Mouse (Mus musculus) gastrocnemius, adult 8-10 months (tissue): ENCODE data around the gene Irx4. TPM values are rescaled to one million over a fixed set of nuclear protein-coding genes. Genes with fewer than 3 reads are reported as not detected.

Experiments used
- DNase-seq, 2 experiments: peaks; one replicate each; pipeline ENCODE4 v3.0.0; 2022; ENCODE audit warnings: low spot score in 2 of 2
- total RNA-seq, 4 experiments: library from RNA; stranded (reverse); gene quantifications; 2 replicates each; pipeline ENCODE4 v1.2.4; 2022

The Irx4 gene
- total RNA-seq, 4 experiments from 2014 or later, result not detected

GRCm38 (mm10) chr13:73269891-73270290 lies 9.6 kb downstream of the Irx4 start:
- no peak for DNase-seq

- no peak for DNase-seq
Observed at GRCm38 (mm10) chr13:73270451-73271081, 10.3 kb downstream of the Irx4 start.

DNA sequence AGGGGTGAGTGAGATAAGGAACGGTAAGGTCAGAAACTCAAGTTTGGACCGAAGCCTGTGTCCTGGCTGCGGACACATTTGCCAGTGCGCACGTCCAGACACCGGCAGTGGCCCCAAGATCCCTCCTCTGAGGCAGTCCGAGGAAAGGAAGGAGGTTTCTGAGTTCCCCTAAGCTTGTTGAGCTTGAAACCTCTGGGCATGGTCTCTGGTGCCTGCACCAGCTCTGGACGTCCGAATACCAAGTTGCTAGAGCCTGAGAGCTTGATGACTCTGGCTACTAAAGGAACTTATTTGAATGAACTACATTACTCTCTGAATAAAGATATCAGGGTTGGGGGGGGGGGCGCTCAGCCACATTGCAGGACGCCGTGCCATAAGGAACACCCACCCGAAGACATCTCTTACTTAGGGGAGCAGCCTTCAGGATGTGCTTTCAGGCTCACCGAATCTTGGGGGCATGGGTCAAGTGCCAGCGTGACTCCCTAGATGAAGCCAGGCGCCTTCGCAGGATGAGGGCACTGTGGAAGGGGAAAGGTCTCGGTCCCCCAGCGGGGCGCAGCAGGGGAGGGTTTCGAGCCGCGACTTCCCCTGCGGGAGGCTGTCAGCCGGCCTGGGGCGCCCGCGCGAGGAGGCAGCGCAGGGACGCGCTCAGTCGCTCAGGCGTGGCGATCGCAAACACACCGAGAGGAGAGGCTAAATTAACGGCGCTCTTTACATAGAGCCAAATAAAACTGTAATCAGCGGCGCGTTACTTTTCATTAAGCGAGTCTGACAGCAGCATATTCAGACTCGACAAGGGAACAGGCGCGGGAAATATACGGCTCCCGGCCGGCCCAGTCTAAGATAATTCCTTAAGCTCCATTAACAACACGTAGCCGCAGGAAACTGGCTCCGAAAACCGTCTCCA lies 11.3 kb downstream of the Irx4 start:
- DNase-seq, result no peak

DNA sequence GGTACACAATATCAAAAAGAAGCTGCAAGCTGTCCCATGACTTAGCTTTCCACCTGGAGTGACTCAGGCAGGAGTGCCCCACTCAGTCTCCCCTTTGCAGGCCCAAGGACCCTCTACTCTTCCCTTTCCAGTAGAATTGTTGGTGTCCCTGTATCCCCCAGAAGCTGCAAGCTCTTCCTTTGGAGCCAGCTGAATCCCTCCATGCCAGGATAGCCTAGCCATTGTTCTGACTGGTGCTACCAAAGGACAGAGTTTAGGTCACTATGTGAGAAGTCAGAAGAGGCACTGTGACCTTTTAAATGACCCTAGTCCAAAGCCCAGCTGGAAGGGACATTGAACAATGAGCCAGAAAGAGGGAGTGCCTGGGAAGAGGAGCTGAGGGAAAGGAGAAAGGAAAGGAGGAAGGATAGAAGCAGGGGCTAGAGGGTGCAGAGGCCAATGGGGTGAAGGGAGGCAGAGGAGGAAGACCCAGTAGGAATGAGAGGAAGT lies 12.6 kb downstream of the Irx4 start:
- DNase-seq, result no peak

- DNase-seq, result no peak
Observed at GRCm38 (mm10) chr13:73273536-73273935, 13.3 kb downstream of the Irx4 start.

DNA sequence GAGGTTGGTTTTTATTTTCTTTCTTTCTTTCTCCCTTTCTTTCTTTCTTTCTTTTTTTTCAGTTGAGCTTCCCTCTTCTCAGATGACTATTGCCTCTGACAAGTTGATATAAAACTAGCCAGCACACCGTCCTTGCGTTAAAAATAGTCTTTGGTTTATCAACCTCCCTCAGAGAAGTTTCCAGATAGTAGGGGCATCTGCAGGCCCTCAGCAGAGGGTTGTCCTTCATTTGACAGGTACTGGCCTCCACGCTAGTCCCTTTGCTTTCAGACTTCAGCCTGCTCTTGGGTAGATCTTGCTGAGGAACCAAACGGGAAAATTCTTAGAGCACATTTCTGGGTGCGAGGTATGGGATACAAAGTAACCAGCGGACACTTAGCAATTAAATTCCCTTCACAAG lies 17.1 kb downstream of the Irx4 start:
- no peak for DNase-seq

- DNase-seq, result no peak
Observed at GRCm38 (mm10) chr13:73277797-73278196, 17.5 kb downstream of the Irx4 start.

DNA sequence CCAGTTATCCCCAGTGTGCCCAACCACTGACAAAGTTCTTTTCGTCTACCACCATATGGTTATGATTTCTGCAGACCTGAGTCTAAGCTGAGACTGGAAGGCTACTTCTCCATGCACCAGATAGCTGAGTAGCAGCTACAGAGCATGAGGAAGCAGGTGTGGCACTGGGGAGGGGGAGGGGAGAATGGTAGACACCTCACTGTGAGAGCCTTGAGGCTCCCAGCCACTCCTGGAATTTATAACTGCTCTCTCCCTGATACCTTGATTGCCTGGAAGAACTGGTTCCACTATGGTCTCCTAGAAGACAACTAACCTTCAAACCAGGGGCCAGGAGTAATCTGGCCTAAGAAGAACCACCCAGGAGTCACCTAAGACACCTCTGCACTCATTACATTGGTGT lies 18.9 kb downstream of the Irx4 start:
- DNase-seq, result no peak

DNA sequence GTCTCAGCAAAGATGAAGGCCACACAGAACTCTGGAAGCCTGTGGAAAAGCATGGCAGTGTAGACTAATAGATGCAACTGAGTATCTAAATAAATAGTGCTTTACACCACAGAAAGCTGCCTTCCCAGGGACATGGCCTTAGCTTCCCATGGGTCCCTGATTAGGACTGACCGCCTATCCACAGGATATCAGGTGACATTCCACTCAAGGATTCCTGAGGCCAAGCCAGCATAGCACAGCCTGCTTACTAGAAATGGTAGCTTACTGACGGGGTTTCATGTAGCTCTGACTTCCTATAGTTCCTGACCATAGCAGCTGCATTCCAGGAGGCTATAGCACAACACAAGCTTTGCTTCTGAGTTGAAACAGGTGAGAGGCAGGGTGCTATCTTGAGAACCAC lies 22.1 kb downstream of the Irx4 start:
- no peak for DNase-seq

DNA sequence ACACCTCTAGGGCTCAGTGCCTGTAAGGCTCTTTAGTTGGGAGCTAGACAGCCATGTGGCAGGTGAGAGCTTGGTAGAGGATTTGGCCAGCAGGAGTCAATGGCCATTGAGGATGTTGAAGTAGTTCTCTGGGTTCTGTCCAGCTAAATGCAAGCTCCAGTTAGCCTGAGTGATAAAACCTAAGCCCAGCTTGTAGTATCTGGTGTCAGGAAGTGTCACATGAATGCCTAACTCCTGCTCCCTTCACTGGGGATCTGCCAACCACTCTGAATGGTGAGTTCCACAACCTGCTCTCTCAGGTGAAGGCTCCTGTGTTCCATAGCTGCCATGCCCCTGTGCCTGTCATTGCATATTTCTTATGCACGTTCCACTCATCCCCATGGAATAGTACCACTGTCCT lies 23.3 kb downstream of the Irx4 start:
- no peak for DNase-seq

- DNase-seq, result peak in 1 of 2 experiments; percentile 40
Observed at GRCm38 (mm10) chr13:73290206-73290605, 29.9 kb downstream of the Irx4 start.

DNA sequence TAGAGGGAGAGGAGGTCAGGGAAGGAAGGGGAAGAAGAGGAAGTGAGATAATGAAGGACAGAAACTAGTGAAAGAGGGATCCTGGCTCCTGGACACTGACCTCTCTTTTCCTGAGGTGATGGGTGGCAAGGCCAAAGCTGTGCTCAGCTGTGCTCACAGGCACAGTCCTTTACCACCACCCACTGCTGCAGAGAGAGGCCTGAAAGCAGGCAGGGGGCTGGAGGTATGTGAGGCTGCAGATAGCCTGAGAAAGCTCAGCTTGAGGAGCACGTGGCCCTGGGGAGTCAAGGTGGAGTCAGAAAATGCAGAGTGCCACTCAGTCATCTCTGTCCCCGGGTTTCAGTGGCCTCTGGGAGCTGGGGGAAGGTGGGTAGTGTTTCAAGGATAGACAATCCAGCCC lies 30.8 kb downstream of the Irx4 start:
- no peak for DNase-seq

GRCm38 (mm10) chr13:73298717-73299116 lies 38.4 kb downstream of the Irx4 start:
- no peak for DNase-seq

GRCm38 (mm10) chr13:73299322-73299721 lies 39.0 kb downstream of the Irx4 start:
- DNase-seq, result no peak

- no peak for DNase-seq
Observed at GRCm38 (mm10) chr13:73304729-73305128, 44.5 kb downstream of the Irx4 start.

GRCm38 (mm10) chr13:73305398-73306084 lies 45.3 kb downstream of the Irx4 start:
- no peak for DNase-seq

DNA sequence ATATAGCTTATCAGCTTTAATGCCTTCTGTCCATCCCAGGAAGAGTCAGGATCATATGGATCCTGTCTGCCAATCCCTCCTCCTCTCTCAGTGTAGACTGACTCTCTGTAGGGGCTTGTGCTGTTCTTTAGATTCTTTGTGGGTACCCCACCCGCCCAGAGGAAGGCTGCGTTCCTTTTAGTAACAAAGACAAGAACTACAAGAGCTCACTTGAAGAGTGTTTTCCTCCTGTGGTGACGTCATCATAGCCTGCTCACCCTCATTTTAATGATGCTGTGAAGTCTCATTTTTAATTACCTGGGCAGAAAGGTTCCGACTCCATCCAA lies 45.8 kb downstream of the Irx4 start:
- no peak for DNase-seq

- no peak for DNase-seq
Observed at GRCm38 (mm10) chr13:73306430-73306829, 46.2 kb downstream of the Irx4 start.

- DNase-seq, result no peak
Observed at GRCm38 (mm10) chr13:73310183-73310929, 50.1 kb downstream of the Irx4 start.
